Mouse (Mus musculus): ENCODE results near the gene Prr36.

The Prr36 gene

GRCm38 (mm10) chr8:4239193-4239890 lies 22.1 kb upstream of the Prr36 start:
- DNase-seq (ENCODE audit: low spot score): no peak

- peak; percentile 100 for DNase-seq (ENCODE audit: low spot score)
These were observed 21.4 kb upstream of the Prr36 start, which contains the start of the genes Map2k7 and Gm49320 for GRCm38 (mm10) chr8:4238434-4239192. Gene Map2k7, plus strand, starts transcription at chr8:4238740. Gene Gm49320, plus strand, starts transcription at chr8:4238865.

DNA sequence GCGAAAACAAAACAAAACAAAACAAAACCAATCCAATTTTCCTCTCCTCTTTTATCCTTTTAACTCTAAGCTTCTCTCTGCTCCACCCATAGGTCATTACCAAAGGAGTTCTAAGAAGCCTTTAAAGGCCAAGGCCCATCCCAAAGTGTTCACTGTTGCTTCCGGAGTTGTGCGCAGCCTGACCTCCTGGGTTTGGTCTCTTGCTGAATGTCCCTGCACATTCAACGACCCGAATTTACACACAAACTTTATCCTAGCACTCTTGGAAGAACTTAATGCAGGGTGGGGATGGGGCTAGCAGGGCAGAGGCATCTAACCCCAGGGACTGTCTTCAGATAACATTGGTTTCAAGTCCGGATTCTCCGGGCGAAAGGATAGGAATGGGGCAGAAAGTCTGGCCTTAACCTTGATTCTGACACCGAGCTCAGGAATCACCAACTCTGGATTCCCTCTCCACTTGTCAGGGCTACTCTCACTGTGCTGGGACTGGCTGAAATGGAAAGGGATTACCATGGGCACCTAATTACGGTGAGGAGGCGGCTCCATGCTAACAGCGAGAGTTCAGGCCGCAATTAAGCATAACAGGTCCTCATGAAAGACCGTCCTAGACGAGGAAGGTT lies 20.7 kb upstream of the Prr36 start:
- DNase-seq (ENCODE audit: low spot score): no peak

DNA sequence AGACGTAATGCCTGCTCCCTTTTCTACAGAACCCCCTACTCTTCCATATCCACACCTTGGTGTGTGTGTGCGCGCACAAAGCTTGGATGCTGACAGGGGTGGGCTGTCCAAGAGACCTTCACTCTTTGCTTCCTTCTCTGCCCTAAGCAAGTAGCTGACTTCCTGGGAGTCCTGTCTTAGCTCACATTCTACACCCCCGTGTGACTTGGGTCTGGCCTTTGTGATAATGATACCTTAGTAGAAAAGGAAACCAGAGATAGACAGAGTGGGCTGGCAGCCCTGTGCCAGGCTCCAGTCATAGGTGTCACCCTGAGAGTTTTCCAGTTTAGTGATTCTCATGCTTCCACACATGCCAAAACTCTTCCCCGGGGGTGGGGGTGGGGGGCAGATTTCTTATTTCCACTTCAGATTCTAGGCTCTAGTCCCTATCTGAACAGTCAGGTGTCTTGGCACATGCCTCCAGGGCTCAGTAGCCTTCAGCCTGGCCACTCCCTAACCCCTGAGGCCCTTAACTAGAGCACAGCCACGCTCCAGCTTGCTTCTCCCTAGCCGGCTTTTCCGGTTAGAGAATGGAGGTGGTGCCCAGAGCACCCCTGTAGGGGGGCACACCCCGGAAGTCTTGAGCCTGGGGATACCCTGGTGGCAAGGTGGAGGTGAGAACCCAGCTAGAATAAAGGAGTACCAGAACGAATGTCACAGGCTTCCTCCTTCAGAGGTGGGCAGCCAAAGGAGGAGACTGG lies 13.5 kb upstream of the Prr36 start:
- peak; percentile 65 for DNase-seq (ENCODE audit: low spot score)

DNA sequence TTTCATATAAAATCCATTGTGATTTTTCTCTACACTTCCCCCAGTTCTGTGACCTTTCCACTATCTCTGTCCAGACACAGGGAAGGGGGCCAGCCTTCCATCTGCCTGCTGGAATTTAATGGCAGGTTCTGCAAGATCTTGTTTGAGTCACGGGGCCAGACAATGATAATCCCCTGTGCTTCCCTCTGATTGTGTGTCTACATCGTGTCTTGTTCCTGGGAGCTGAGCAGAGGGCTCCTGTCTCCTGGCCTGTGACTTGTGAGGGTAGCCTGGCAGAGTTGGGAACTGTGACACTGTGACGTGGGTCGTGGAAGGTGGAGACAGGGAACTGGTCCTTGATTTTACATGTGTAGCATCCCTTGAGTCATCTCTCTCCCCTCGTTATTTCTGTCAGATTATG lies 12.5 kb upstream of the Prr36 start:
- DNase-seq (ENCODE audit: low spot score): no peak

- DNase-seq (ENCODE audit: low spot score): no peak
These were observed 10.7 kb upstream of the Prr36 start for GRCm38 (mm10) chr8:4227919-4228318.

DNA sequence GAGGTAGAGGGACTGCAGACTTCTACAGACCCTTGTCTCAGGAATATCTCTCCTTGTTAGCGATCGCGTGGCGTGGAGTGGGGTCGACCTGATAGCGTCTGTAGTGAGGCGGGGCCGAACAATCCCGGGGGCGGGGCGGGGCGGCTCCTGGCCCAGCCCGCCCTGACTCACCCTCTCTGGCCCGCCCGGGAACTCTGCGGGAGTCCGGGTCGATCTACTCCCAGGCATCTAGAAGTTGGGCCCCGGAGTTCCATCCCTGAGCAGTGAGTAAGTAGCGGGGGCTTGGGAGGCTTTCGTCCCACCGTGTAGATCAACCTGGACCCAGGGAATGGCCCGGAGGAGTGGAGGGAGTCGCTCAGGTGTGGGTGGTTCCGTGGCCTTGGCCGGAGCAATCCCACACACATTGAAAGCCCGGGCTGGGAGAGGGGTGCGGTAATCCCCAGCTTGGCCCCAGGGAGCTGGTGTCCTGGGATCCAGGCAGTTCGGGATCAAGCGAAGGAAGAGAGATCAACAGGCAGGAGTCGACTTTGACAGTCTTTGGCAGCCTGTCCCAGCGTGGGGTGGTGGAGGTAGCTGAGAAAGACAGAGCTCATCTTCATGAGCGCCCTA lies 9.6 kb upstream of the Prr36 start, which contains the start of gene Lrrc8e:
Gene Lrrc8e (plus strand): TSS at position 89 of the 609 bp plus-strand sequence.
- no peak for DNase-seq (ENCODE audit: low spot score)

DNA sequence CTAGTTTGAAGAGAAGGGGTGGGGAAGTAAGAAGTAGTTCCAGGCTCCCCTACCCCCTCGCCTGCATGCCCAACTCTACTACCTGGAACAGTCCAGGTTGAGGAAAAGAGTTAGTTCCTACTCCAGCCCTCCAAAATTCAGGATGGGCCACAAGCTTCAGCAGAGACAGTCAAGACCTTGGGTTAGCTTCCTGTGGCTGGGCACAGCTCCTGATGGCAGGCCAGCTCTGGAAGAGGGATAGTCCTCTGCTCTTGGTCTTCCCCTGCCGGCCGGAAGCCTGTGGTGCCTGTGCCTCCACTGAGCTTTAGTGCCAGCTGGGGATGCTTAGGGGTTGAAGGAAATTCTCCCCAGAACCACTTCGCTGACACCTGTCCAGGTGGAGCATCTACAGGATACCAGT lies 9.1 kb upstream of the Prr36 start:
- no peak for DNase-seq (ENCODE audit: low spot score)

DNA sequence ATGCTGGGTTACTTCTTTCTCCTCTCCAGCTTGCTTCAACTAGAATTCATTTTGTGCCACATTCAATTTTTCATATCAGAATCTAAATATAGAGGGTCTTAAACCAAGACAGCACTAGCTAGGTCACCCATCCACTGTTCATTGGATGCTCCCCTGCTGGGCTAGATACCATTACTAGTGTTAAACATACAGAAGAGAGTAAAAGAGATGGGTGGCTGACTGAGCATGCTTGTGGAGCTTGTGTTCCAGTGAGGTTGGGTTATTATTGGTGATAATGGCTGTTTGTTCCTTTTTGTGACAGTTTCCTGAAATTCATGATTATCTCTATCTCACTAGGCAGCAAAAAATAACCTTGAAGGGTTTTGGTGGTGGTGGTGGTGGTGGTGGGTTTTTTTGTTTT lies 4.8 kb upstream of the Prr36 start:
- DNase-seq (ENCODE audit: low spot score): no peak

DNA sequence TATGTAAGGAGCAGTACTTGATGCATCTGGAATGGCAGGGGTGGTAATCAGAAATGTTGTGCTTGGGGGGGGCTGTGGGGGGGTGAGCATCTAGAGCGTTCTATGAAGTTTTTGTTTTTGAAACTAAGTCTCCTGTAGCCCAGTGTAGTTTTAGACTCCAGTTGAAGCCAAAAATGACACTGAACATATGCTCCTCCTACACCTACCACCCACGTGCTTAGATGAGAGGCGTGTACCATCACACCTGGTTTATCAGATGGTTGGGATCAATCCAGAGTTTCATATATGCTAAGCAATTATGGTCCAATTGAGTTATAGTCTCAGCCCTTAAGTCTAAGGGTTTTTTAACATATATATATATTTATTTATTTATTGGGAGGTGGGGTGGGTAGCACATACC lies 2.4 kb upstream of the Prr36 start:
- no peak for DNase-seq (ENCODE audit: low spot score)

DNA sequence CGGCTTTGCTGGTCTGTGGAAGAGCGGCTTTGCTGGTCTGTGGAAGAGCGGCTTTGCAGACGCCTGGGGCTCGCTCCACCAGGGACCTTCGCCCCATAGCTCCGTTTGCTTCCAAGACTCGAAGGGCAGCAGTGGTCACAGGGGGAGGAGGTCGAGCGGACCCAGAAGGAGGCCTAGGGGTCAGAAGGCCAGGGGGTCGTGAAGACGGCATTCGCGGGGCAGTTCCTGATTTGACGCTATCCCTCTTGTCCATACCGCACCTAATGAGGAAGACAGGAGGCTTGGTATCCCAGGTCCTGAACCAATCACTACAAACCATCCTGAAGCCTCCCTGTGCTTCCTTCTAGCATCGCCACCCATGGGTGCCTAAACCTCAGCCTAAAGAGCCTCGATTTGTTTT lies 963 bp downstream of the Prr36 start:
- no peak for DNase-seq (ENCODE audit: low spot score)

DNA sequence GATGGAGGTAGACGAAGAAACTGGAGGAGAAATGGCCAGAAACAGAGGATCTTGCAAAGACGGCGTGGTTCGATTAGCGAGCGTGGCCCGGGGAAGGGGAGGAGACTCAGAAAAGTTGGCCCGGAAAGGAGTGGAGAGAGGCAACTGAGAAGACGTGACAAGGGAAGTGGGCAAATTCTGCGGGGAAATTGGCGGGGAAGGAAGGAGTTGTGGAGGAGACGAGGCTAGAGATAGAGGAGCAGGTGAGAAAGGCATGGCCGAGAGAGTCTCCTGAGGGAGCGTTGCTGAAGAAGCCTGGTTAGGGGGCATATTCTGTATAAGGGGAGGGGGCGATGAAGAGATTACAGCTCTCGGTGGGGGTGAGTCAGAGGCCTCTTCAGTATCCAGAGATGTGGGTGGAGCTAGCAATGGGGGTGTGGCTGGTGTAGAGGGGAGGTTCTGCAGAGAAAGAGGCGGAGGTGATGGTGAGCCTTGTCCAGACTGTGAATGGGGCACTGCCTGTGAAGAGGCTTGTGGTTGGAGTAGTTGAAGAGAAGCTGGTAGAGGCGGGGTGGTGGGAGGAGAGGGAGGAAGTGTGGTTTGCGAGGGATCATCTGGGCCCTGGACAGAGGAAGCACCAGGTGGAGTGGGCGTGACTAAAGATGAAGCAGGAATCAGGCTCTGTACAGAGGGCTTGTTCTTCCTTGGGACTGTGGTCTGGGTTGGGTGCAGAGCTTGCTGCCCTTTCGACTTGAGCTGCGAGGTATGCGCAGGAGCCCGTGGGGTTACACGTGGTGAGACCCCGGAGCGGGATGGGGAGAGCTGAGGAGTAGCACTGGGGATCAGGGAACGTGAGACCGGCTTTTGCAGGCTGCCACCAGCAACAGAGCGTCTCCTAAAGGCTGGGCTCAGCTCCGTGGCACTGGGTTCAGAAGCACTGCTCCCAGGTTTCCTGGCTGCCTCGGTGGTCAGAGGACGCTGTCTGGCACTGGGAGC lies 3.0 kb downstream of the Prr36 start:
- DNase-seq (ENCODE audit: low spot score): peak; percentile 89

DNA sequence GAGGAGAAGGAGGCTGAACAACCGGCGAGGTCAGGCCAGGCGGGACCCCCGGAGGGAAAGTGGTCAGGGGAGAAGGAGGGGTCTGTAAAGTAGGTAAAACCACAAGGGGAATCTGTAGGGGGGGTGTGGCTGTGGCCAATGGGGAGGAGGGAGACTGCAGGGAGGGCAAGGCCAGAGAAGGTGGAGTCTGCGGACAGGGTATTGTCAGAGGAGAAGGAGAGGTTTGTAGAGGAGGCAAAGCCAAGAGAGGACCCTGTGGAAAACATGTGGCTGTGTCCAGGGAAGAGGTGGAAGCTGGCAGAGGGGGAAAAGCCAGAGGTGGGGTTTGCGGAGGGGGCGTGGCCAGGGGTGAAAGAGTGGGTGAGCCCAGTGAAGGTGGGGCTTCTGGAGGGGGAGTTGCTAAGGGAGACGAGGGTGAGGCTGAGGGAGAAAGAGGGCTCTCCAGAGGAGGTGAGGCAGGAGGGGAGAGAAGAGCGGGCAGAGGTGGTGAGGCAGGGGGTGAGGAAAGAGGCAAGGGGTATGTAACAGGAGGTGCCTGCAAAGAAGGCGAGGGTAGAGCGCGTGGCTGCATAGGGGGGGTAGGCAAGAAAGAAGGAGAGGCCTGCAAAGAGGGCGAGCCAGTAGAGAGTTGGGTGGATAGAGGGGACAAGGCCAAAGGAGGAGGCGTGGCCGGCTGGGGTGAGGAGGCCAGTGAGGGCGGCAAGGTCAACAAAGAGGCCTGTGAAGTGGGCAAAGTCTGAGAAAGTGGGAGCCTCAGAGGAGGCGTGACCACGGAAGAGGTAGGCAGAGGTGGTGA lies 3.9 kb downstream of the Prr36 start:
- DNase-seq (ENCODE audit: low spot score): peak; percentile 74

DNA sequence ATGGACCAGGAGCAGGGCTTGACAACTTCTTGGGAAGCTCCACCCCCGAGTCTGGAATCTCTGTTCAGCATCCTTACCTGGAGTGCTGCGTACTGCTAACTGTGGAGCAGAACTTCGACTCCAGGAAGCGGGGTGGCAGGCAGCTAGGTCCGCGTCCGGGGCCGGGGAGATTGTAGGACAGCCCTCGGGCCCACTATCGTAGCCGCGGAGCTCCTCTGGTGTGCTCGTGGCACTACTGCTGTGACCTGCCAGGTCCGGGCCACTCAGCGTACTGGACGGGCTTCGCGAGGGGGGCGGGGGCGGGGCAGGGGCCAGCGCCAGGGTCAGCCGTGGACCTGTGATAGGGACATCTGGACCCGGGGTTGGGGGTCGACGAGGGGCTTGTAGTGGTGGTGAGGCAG lies 4.5 kb downstream of the Prr36 start:
- DNase-seq (ENCODE audit: low spot score): no peak

- no peak for DNase-seq (ENCODE audit: low spot score)
These were observed 6.2 kb downstream of the Prr36 start for GRCm38 (mm10) chr8:4211097-4211496.

- DNase-seq (ENCODE audit: low spot score): no peak
These were observed 10.3 kb downstream of the Prr36 start for GRCm38 (mm10) chr8:4207016-4207350.

GRCm38 (mm10) chr8:4206182-4207015 lies 10.9 kb downstream of the Prr36 start:
- DNase-seq (ENCODE audit: low spot score): no peak

- no peak for DNase-seq (ENCODE audit: low spot score)
These were observed 11.8 kb downstream of the Prr36 start for GRCm38 (mm10) chr8:4205246-4206123.
